Mouse (Mus musculus): Measurements from ENCODE around the gene Aff1. TPM values are rescaled to one million over a fixed set of nuclear protein-coding genes. Genes with fewer than 3 reads are reported as not detected.

Gene Aff1
- polyA plus RNA-seq, 1 experiment from 2014 or later: 9.9 TPM

GRCm38 (mm10) chr5:103741992-103742391, 49.8 kb downstream of the Aff1 start:
- 31% methylated on average over 2 of the region's 2 CpGs for WGBS
- Histone ChIP-seq H3K4me2 (ENCODE audit: low read length) (no peak overlapping the region), H3K9me3 (ENCODE audit: control insufficient read depth, low read length) (no peaks in the 10 kb centered on the region), H3K4me1 (ENCODE audit: control insufficient read depth in 2 of 2, insufficient read depth in 2 of 2, low read length in 2 of 2) (no peaks in the 10 kb centered on the region; a peak in 1 of 4 replicates), H3K27ac (replicated peaks in 1 of 2; ENCODE audit: control insufficient read depth in 1 of 2, insufficient read depth in 1 of 2, low read depth in 2 of 2, low read length in 2 of 2) (no peak overlapping the region), H3K9ac (ENCODE audit: low read length) (no peak overlapping the region), H3K27me3 (ENCODE audit: control insufficient read depth, insufficient read depth, low read length) (no peaks in the 10 kb centered on the region), H3K4me3 (ENCODE audit: control insufficient read depth in 1 of 2, insufficient read depth in 1 of 2, low read depth in 1 of 2, low read length in 2 of 2) (no peak overlapping the region), H3K36me3 (ENCODE audit: control insufficient read depth, insufficient read depth, low read length) (no peaks in the 10 kb centered on the region)
- ATAC-seq (ENCODE audit: insufficient number of reproducible peaks, insufficient read depth, low FRiP score, low read depth): no peak

- no peaks in the 10 kb centered on the region for H3K4me1 ChIP-seq (ENCODE audit: control insufficient read depth in 2 of 2, insufficient read depth in 2 of 2, low read length in 2 of 2)
- WGBS: 67% methylated on average over 6 of the region's 6 CpGs
- no peak overlapping the region for H3K4me3 ChIP-seq (ENCODE audit: control insufficient read depth in 1 of 2, insufficient read depth in 1 of 2, low read depth in 1 of 2, low read length in 2 of 2)
- no peak for ATAC-seq (ENCODE audit: insufficient number of reproducible peaks, insufficient read depth, low FRiP score, low read depth)
- H3K4me2 ChIP-seq (ENCODE audit: low read length): no peak overlapping the region
- H3K9ac ChIP-seq (ENCODE audit: low read length): no peak overlapping the region
- no peaks in the 10 kb centered on the region for H3K27me3 ChIP-seq (ENCODE audit: control insufficient read depth, insufficient read depth, low read length)
- no peaks in the 10 kb centered on the region for H3K9me3 ChIP-seq (ENCODE audit: control insufficient read depth, low read length)
- no peak overlapping the region for H3K27ac ChIP-seq (replicated peaks in 1 of 2; ENCODE audit: control insufficient read depth in 1 of 2, insufficient read depth in 1 of 2, low read depth in 2 of 2, low read length in 2 of 2)
- H3K36me3 ChIP-seq (ENCODE audit: control insufficient read depth, insufficient read depth, low read length): no peaks in the 10 kb centered on the region
Observed at GRCm38 (mm10) chr5:103744531-103744930, 52.4 kb downstream of the Aff1 start.

DNA sequence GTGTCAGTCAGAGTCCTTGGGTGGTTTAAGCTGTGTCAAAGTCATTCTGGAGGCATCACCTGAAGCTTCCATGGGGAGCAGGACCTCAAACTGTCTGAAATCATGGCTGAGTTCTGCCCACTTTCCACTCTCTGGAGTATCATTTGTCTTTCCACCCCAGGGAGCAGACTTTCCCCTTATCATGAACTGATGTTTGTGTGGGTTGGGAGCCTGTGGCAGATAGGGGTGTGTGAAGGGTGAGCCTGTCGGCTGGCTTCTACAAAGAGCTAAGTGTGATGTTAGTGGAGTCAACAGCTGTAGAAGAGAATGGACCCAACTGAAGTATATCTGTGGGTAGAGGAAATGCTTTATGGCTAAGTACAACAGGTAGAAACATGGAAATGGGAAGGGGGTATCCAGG, 53.5 kb downstream of the Aff1 start:
- Histone ChIP-seq H3K9ac (ENCODE audit: low read length) (no peak overlapping the region), H3K4me3 (ENCODE audit: control insufficient read depth in 1 of 2, insufficient read depth in 1 of 2, low read depth in 1 of 2, low read length in 2 of 2) (no peak overlapping the region), H3K9me3 (ENCODE audit: control insufficient read depth, low read length) (no peaks in the 10 kb centered on the region), H3K27ac (replicated peaks in 1 of 2; ENCODE audit: control insufficient read depth in 1 of 2, insufficient read depth in 1 of 2, low read depth in 2 of 2, low read length in 2 of 2) (no peak overlapping the region), H3K4me2 (ENCODE audit: low read length) (no peak overlapping the region), H3K4me1 (ENCODE audit: control insufficient read depth in 2 of 2, insufficient read depth in 2 of 2, low read length in 2 of 2) (no peaks in the 10 kb centered on the region), H3K27me3 (ENCODE audit: control insufficient read depth, insufficient read depth, low read length) (no peaks in the 10 kb centered on the region), H3K36me3 (ENCODE audit: control insufficient read depth, insufficient read depth, low read length) (no peaks in the 10 kb centered on the region)
- WGBS: 48% methylated on average over 1 of the region's 1 CpGs
- ATAC-seq (ENCODE audit: insufficient number of reproducible peaks, insufficient read depth, low FRiP score, low read depth): no peak

DNA sequence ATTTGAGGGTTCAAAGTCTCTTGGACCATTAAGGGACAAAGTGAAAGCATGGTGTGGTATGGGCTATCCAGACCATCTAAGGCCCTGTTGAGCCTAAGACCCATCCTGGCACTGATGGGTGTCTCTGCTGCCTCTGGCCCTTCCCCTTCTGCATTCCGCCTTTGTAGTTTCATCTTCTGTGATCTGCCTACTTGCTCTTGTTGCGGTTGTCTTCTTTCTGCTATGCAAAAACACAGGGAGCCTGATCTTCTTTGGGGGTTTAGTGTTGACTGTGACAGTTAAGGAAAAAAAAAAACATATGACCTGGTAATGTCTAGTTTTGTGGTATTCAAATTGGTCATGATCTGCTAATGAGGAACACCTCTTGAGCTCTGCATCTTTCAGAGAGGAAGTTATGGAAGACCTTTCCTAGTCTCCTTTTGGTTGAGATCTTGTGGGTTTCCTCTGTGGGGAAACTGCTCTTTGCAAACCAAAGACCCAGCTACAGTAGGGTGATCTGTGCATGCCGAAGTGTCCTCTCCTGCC, 54.4 kb downstream of the Aff1 start:
- WGBS: 91% methylated on average over 3 of the region's 3 CpGs
- Histone ChIP-seq H3K27ac (replicated peaks in 1 of 2; ENCODE audit: control insufficient read depth in 1 of 2, insufficient read depth in 1 of 2, low read depth in 2 of 2, low read length in 2 of 2) (no peak overlapping the region), H3K4me1 (ENCODE audit: control insufficient read depth in 2 of 2, insufficient read depth in 2 of 2, low read length in 2 of 2) (no peaks in the 10 kb centered on the region), H3K4me2 (ENCODE audit: low read length) (no peak overlapping the region), H3K9ac (ENCODE audit: low read length) (no peak overlapping the region), H3K4me3 (ENCODE audit: control insufficient read depth in 1 of 2, insufficient read depth in 1 of 2, low read depth in 1 of 2, low read length in 2 of 2) (no peak overlapping the region), H3K36me3 (ENCODE audit: control insufficient read depth, insufficient read depth, low read length) (no peaks in the 10 kb centered on the region), H3K27me3 (ENCODE audit: control insufficient read depth, insufficient read depth, low read length) (no peaks in the 10 kb centered on the region), H3K9me3 (ENCODE audit: control insufficient read depth, low read length) (no peaks in the 10 kb centered on the region)
- ATAC-seq (ENCODE audit: insufficient number of reproducible peaks, insufficient read depth, low FRiP score, low read depth): no peak

DNA sequence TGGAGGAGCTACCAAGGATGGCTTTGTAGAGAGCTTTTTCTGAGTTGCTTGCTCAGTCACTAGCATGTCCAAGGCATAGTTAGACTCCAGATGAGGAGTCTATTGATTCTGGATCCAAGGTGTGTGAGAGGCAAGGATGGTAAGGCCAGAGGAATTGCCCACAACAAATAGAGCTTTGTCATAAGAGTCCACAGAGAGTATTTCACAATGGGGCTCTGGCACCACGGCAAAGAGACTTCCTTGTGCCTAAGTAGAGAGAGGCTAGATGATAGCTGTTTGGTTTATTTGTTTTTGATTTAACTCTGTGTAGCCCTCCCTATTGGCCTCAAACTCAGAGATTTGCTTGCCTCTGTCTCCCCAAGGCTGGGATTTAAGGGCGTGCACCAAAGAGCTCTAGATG, 54.9 kb downstream of the Aff1 start:
- H3K9ac ChIP-seq (ENCODE audit: low read length): no peak overlapping the region
- no peaks in the 10 kb centered on the region for H3K36me3 ChIP-seq (ENCODE audit: control insufficient read depth, insufficient read depth, low read length)
- no peaks in the 10 kb centered on the region for H3K4me1 ChIP-seq (ENCODE audit: control insufficient read depth in 2 of 2, insufficient read depth in 2 of 2, low read length in 2 of 2)
- no peak overlapping the region for H3K27ac ChIP-seq (replicated peaks in 1 of 2; ENCODE audit: control insufficient read depth in 1 of 2, insufficient read depth in 1 of 2, low read depth in 2 of 2, low read length in 2 of 2)
- no peak overlapping the region for H3K4me2 ChIP-seq (ENCODE audit: low read length)
- H3K9me3 ChIP-seq (ENCODE audit: control insufficient read depth, low read length): no peaks in the 10 kb centered on the region
- no peak for ATAC-seq (ENCODE audit: insufficient number of reproducible peaks, insufficient read depth, low FRiP score, low read depth)
- WGBS: 83% methylated on average over 2 of the region's 2 CpGs
- H3K4me3 ChIP-seq (ENCODE audit: control insufficient read depth in 1 of 2, insufficient read depth in 1 of 2, low read depth in 1 of 2, low read length in 2 of 2): no peak overlapping the region
- no peaks in the 10 kb centered on the region for H3K27me3 ChIP-seq (ENCODE audit: control insufficient read depth, insufficient read depth, low read length)

GRCm38 (mm10) chr5:103748343-103748742, 56.2 kb downstream of the Aff1 start:
- no peak overlapping the region for H3K4me2 ChIP-seq (ENCODE audit: low read length)

DNA sequence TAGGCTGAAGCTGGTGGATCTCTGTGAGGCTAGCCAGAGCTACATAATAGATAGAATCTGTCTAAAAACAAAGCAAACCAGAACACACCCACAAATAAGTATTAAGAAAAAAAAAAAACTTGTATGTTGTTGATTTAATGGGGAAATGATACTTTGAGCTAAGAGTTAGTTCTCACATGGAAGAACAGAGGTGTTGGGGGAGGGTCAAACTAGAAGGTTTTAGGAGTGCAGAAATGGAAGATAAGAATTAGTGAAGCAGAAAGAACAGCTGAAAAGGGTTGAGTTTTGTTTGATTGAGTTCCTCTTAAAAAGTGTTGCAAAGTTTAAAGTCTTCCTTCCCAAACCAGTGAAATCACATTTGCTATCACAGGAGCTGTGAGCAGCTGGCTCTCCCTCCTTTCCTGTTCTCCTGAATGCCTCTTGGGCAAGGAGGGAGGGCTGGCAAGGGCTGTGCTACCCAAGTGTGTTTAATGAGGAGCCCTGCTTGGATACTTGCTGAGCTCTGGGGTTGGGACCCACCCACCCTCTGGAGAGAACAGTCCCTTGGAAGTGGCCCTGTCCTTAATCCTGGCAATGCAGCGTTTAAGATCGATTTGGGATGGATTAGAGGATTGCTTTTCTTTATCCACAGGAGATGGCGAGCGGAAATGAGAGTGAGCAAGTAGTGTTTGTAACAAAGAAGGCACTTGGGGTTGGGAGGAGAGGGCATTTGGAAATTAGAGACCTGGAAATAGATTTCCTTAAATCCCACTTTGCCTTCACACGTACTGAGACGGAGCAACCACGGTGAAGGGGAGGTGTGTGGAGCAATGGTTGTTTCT, 57.5 kb downstream of the Aff1 start:
- Histone ChIP-seq H3K4me2 (ENCODE audit: low read length) (no peak overlapping the region), H3K9ac (ENCODE audit: low read length) (no peak overlapping the region), H3K4me3 (ENCODE audit: control insufficient read depth in 1 of 2, insufficient read depth in 1 of 2, low read depth in 1 of 2, low read length in 2 of 2) (no peak overlapping the region), H3K27ac (replicated peaks in 1 of 2; ENCODE audit: control insufficient read depth in 1 of 2, insufficient read depth in 1 of 2, low read depth in 2 of 2, low read length in 2 of 2) (no peak overlapping the region), H3K4me1 (ENCODE audit: control insufficient read depth in 2 of 2, insufficient read depth in 2 of 2, low read length in 2 of 2) (peaks cover 0 to 5% of the 10 kb centered on the region in 2 experiments; a peak in 3 of 4 replicates), H3K9me3 (ENCODE audit: control insufficient read depth, low read length) (no peaks in the 10 kb centered on the region), H3K36me3 (ENCODE audit: control insufficient read depth, insufficient read depth, low read length) (no peaks in the 10 kb centered on the region), H3K27me3 (ENCODE audit: control insufficient read depth, insufficient read depth, low read length) (no peaks in the 10 kb centered on the region)
- 58% methylated on average over 7 of the region's 7 CpGs for WGBS
- ATAC-seq (ENCODE audit: insufficient number of reproducible peaks, insufficient read depth, low FRiP score, low read depth): no peak

More at GRCm38 (mm10) chr5:103748343-103748742, 56.2 kb downstream of the Aff1 start:
- Histone ChIP-seq H3K36me3 (ENCODE audit: control insufficient read depth, insufficient read depth, low read length) (no peaks in the 10 kb centered on the region), H3K4me3 (ENCODE audit: control insufficient read depth in 1 of 2, insufficient read depth in 1 of 2, low read depth in 1 of 2, low read length in 2 of 2) (no peak overlapping the region), H3K27me3 (ENCODE audit: control insufficient read depth, insufficient read depth, low read length) (no peaks in the 10 kb centered on the region), H3K9me3 (ENCODE audit: control insufficient read depth, low read length) (no peaks in the 10 kb centered on the region), H3K4me1 (ENCODE audit: control insufficient read depth in 2 of 2, insufficient read depth in 2 of 2, low read length in 2 of 2) (peaks cover 0 to 5% of the 10 kb centered on the region in 2 experiments; a peak in 2 of 4 replicates), H3K9ac (ENCODE audit: low read length) (no peak overlapping the region), H3K27ac (replicated peaks in 1 of 2; ENCODE audit: control insufficient read depth in 1 of 2, insufficient read depth in 1 of 2, low read depth in 2 of 2, low read length in 2 of 2) (no peak overlapping the region)
- no peak for ATAC-seq (ENCODE audit: insufficient number of reproducible peaks, insufficient read depth, low FRiP score, low read depth)

Data from heart, embryonic 14.5 days (tissue).